Mouse (Mus musculus): Measurements from ENCODE around the gene Apbb1ip. TPM values are rescaled to one million over a fixed set of nuclear protein-coding genes. Genes with fewer than 3 reads are reported as not detected.

Gene Apbb1ip
- polyA plus RNA-seq, 2 experiments = 2.3 to 2.6 TPM

DNA sequence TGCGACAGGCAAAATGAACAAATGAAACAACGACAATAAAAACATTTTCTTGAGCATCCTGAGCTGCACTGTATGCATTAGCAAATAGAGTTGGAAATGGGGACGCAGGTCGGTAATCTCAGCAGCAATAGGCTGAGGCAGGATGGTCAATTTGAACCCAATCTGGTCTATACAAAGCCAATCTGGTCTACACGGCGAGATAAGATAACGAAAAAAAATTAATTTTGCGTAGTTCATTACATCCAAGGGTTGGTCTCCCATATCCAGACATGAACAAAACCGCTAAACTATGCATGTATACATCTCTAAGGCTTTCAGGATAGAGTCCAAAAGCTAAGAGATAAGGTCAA is 121.0 kb downstream of the Apbb1ip start:
- no peak overlapping the region for H3K27ac ChIP-seq (replicated peaks; ENCODE audit: low read depth, low read length)
- H3K36me3 ChIP-seq (ENCODE audit: control insufficient read depth, insufficient read depth, low read length) = peaks cover 3% of the 10 kb centered on the region; the same call in 1 of the 2 replicates
- whole genome bisulfite sequencing = 21% methylated on average over 9 of the region's 9 CpGs
- H3K4me1 ChIP-seq (ENCODE audit: control insufficient read depth, insufficient read depth, low read length) = peaks cover 3% of the 10 kb centered on the region; the same call in 1 of the 2 replicates
- no peak for TF ChIP-seq POLR2A (IDR thresholded peaks at IDR 0.05; ENCODE audit: borderline replicate concordance, extremely low read depth, insufficient read depth, insufficient read length)
- H3K4me3 ChIP-seq (replicated peaks; ENCODE audit: low read length) = peak overlapping the region; percentile 74
- no peaks in the 10 kb centered on the region for H3K27me3 ChIP-seq (ENCODE audit: control insufficient read depth, insufficient read depth, low read length)
- H3K4me2 ChIP-seq (replicated peaks; ENCODE audit: low read depth, low read length, severe bottlenecking) = peak overlapping the region; percentile 65
- ATAC-seq (ENCODE audit: low FRiP score, low read depth) (no peak; the same call in 1 of the 2 replicates), DNase-seq (ENCODE audit: low spot score) (no peak)
- peak overlapping the region; percentile 69 for H3K9ac ChIP-seq (ENCODE audit: low read depth, low read length, severe bottlenecking)
- no peaks in the 10 kb centered on the region for H3K9me3 ChIP-seq (ENCODE audit: control insufficient read depth, low read length)

DNA sequence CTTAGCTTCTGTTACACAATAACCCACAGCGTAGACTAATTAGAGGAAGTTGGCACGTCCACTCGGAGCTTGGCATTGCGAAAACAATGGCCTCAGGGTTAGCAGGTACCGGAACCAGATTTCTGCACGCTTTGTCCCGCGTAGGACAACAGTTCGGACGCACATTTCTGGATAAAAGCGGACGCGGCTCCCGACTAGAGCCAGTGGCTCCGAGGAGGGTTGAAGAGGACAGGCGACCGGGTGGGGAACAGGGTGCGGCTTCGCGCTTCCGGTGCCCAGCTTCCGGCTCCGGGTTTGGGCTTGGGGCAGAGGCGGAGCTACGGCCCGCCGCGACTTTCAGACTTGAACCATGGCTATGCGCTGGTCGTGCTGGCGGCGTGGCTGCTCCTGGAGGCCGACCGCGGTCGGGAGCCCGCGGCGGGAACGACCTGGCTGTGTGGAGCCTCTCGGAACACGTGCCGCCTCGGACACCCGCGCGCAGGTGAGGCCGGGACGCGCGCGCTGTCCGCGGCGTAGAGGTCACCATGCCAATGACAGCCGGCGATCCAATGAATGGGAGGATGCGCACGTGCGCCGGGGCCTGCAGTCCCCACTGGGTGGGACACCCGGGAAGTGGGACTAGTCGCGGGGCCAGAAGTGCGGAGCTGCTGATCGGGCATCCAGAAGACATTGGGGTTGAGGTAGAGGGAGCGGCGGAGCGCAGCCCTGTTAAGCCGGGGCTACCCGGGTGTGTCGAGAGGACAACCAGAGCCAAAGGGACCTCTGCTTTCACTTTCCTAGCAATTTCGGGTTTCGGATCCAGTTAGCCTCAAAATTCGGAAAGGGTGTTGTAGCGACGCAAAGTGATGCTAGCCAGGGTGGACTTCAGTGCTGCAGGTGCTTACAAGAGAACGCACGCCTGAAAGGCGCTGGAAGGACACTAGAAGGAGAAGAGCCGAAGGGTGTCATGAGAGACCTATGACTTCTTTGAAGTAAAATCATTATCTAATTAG is 121.7 kb downstream of the Apbb1ip start, which contains the start of gene Pdss1:
TSS of gene Pdss1 (plus strand) at position 241 of the 992 bp plus-strand sequence.
- under 1% methylated on average over 72 of the region's 81 CpGs for WGBS
- ATAC-seq (ENCODE audit: low FRiP score, low read depth) = peak; percentile 96

DNA sequence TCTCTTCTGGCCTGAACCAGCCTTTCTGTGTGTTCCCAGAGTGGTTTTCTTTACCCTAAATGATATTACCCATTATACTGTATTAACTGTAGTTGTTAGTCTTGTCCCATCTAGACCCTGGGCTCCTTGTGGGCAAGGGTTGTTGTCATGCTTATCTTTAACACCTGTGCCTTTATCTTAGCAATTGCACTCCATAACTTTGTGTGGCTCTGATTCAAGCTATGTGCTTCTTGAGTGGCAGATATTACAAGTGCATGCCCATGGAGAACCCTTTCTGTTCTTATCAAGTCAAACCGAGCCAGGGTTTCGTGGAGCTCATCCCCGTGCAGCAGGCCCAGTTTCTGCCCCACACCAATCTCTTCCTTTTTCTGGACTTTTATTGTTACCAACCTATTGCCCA is 130.1 kb downstream of the Apbb1ip start:
- Histone ChIP-seq H3K27ac (replicated peaks; ENCODE audit: low read depth, low read length) (no peak overlapping the region), H3K4me1 (ENCODE audit: control insufficient read depth, insufficient read depth, low read length) (no peaks in the 10 kb centered on the region), H3K4me3 (replicated peaks; ENCODE audit: low read length) (no peak overlapping the region), H3K27me3 (ENCODE audit: control insufficient read depth, insufficient read depth, low read length) (no peaks in the 10 kb centered on the region), H3K9ac (ENCODE audit: low read depth, low read length, severe bottlenecking) (no peak overlapping the region), H3K4me2 (replicated peaks; ENCODE audit: low read depth, low read length, severe bottlenecking) (no peak overlapping the region), H3K9me3 (ENCODE audit: control insufficient read depth, low read length) (no peaks in the 10 kb centered on the region), H3K36me3 (ENCODE audit: control insufficient read depth, insufficient read depth, low read length) (peaks cover 32% of the 10 kb centered on the region)
- 88% methylated on average over 3 of the region's 3 CpGs for WGBS
- no peak for TF ChIP-seq POLR2A (IDR thresholded peaks at IDR 0.05; ENCODE audit: borderline replicate concordance, extremely low read depth, insufficient read depth, insufficient read length)
- ATAC-seq (ENCODE audit: low FRiP score, low read depth) (no peak), DNase-seq (ENCODE audit: low spot score) (no peak)

More for the DNA sequence above, 121.7 kb downstream of the Apbb1ip start, which contains the start of gene Pdss1:
- H3K36me3 ChIP-seq (ENCODE audit: control insufficient read depth, insufficient read depth, low read length) = peaks cover 3% of the 10 kb centered on the region; the same call in 1 of the 2 replicates
- H3K4me1 ChIP-seq (ENCODE audit: control insufficient read depth, insufficient read depth, low read length) = peaks cover 3% of the 10 kb centered on the region; the same call in 1 of the 2 replicates
- H3K9me3 ChIP-seq (ENCODE audit: control insufficient read depth, low read length) = no peaks in the 10 kb centered on the region
- TF ChIP-seq POLR2A (IDR thresholded peaks at IDR 0.05; ENCODE audit: borderline replicate concordance, extremely low read depth, insufficient read depth, insufficient read length) = 0 out of 2 replicates have a peak, but pooled peaks have one; percentile 40
- peak within 1 kb of the TSS; percentile 65 for H3K4me2 ChIP-seq (replicated peaks; ENCODE audit: low read depth, low read length, severe bottlenecking)
- peak within 1 kb of the TSS; percentile 74 for H3K4me3 ChIP-seq (replicated peaks; ENCODE audit: low read length)
- no peaks in the 10 kb centered on the region for H3K27me3 ChIP-seq (ENCODE audit: control insufficient read depth, insufficient read depth, low read length)
- peak within 1 kb of the TSS; percentile 69 for H3K9ac ChIP-seq (ENCODE audit: low read depth, low read length, severe bottlenecking)
- DNase-seq (ENCODE audit: low spot score) = peak; percentile 89
- no peak within 1 kb of the TSS for H3K27ac ChIP-seq (replicated peaks; ENCODE audit: low read depth, low read length)

DNA sequence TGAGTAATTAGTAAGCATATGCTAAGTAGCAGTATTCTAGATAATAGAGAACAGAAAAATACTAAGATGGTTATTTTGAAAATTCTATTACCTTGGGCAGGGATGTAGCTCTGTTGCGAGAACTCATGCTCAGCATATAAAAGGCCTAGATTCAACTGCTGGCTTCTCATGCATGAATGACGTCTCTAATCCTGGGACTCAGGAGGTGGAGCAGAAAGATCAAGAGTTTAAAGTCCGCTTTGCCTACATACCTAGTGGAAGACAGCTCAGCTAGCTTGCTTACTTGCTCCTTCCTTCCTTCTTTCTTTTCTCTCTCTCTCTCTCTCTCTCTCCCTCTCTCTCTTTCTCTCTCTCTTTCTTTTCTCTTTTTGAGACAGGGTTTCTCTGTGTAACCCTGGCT is 140.5 kb downstream of the Apbb1ip start:
- H3K9ac ChIP-seq (ENCODE audit: low read depth, low read length, severe bottlenecking) = no peak overlapping the region
- peaks cover 23% of the 10 kb centered on the region for H3K36me3 ChIP-seq (ENCODE audit: control insufficient read depth, insufficient read depth, low read length)
- H3K4me3 ChIP-seq (replicated peaks; ENCODE audit: low read length) = no peak overlapping the region
- 95% methylated on average over 3 of the region's 3 CpGs for WGBS
- no peak overlapping the region for H3K4me2 ChIP-seq (replicated peaks; ENCODE audit: low read depth, low read length, severe bottlenecking)
- TF ChIP-seq POLR2A (IDR thresholded peaks at IDR 0.05; ENCODE audit: borderline replicate concordance, extremely low read depth, insufficient read depth, insufficient read length) = no peak
- DNase-seq (ENCODE audit: low spot score) (no peak), ATAC-seq (ENCODE audit: low FRiP score, low read depth) (no peak)
- H3K9me3 ChIP-seq (ENCODE audit: control insufficient read depth, low read length) = no peaks in the 10 kb centered on the region
- no peaks in the 10 kb centered on the region for H3K27me3 ChIP-seq (ENCODE audit: control insufficient read depth, insufficient read depth, low read length)
- H3K4me1 ChIP-seq (ENCODE audit: control insufficient read depth, insufficient read depth, low read length) = no peaks in the 10 kb centered on the region
- H3K27ac ChIP-seq (replicated peaks; ENCODE audit: low read depth, low read length) = no peak overlapping the region

DNA sequence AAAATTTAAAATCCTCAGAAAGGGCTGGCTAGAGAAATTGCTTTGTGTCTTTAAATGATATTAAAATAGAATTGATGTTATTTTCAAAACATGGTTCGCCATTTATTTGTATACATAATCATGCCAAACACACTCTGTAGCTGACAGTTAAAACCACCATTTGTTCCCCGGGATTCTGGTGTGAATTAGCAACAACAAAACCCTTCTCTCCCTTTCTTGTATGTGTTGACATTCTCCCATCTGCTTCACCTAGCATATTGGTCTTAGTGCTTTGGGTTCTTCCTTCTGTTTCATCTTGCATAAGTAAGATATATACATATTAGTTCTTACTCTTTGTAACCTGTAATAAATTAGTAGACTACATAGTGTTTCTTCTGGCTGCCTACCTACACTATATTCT is 144.8 kb downstream of the Apbb1ip start:
- ATAC-seq (ENCODE audit: low FRiP score, low read depth) (no peak), DNase-seq (ENCODE audit: low spot score) (no peak)
- TF ChIP-seq POLR2A (IDR thresholded peaks at IDR 0.05; ENCODE audit: borderline replicate concordance, extremely low read depth, insufficient read depth, insufficient read length) = no peak
- WGBS = 90% methylated on average over 2 of the region's 2 CpGs
- Histone ChIP-seq H3K9me3 (ENCODE audit: control insufficient read depth, low read length) (no peaks in the 10 kb centered on the region), H3K4me1 (ENCODE audit: control insufficient read depth, insufficient read depth, low read length) (no peaks in the 10 kb centered on the region), H3K27me3 (ENCODE audit: control insufficient read depth, insufficient read depth, low read length) (no peaks in the 10 kb centered on the region), H3K36me3 (ENCODE audit: control insufficient read depth, insufficient read depth, low read length) (peaks cover 22% of the 10 kb centered on the region), H3K9ac (ENCODE audit: low read depth, low read length, severe bottlenecking) (no peak overlapping the region), H3K27ac (replicated peaks; ENCODE audit: low read depth, low read length) (no peak overlapping the region), H3K4me3 (replicated peaks; ENCODE audit: low read length) (no peak overlapping the region), H3K4me2 (replicated peaks; ENCODE audit: low read depth, low read length, severe bottlenecking) (no peak overlapping the region)

Other genes starting within 250 kb of the Apbb1ip start
- 0.13 and 0.38 TPM in 2 replicates for gene Gad2, start 151.9 kb upstream of the Apbb1ip start, polyA plus RNA-seq (2012; rRNA removed)
- gene Gad2, start 151.9 kb upstream of the Apbb1ip start, polyA plus RNA-seq (2014; fragmentation: Nextera tagmentation; extraction: Ambion mirVana) = 0.08 and 0.10 TPM in 2 replicates
- gene Pdss1, start 121.4 kb downstream of the Apbb1ip start, polyA plus RNA-seq (2012; rRNA removed) = 14.2 and 15.9 TPM in 2 replicates
- 14.8 and 16.9 TPM in 2 replicates for gene Pdss1, start 121.4 kb downstream of the Apbb1ip start, polyA plus RNA-seq (2014; fragmentation: Nextera tagmentation; extraction: Ambion mirVana)

Data from limb, embryonic 14.5 days (tissue).